Mouse (Mus musculus) splenic B cell, adult 2 months (primary cell): ENCODE data around the gene Mtor.
A peak's percentile ranks its signal among the peaks of the same experiment; 100 is the strongest.

Experiments used
- DNase-seq: peaks from one replicate; pipeline ENCODE4 v3.0.0-alpha.2; 2011; ENCODE audit warnings: low read depth, low spot score
- H3K27me3 ChIP-seq: 2 replicates; pipeline ENCODE4 v1.6.1; 2012; ENCODE audit warnings: mild to moderate bottlenecking, low read length, moderate library complexity, mixed read lengths; ENCODE audit not compliant: control insufficient read depth, poor library complexity, insufficient read depth, severe bottlenecking
- H3K36me3 ChIP-seq: 2 replicates; pipeline ENCODE4 v1.6.1; 2012; ENCODE audit warnings: mild to moderate bottlenecking, low read length, moderate library complexity, mixed read lengths; ENCODE audit not compliant: control insufficient read depth, poor library complexity, insufficient read depth, severe bottlenecking

The Mtor gene

GRCm38 (mm10) chr4:148463208-148463960 is 15.0 kb downstream of the Mtor start:
- Histone ChIP-seq H3K36me3 (peaks cover 7% of the 10 kb centered on the region), H3K27me3 (no peaks in the 10 kb centered on the region)
- DNase-seq, result peak; percentile 38

GRCm38 (mm10) chr4:148464301-148464700 is 15.9 kb downstream of the Mtor start:
- no peak for DNase-seq
- Histone ChIP-seq H3K27me3 (no peaks in the 10 kb centered on the region), H3K36me3 (peaks cover 11% of the 10 kb centered on the region)

GRCm38 (mm10) chr4:148464869-148465268 is 16.5 kb downstream of the Mtor start:
- H3K36me3 ChIP-seq, result peaks cover 10% of the 10 kb centered on the region
- no peaks in the 10 kb centered on the region for H3K27me3 ChIP-seq
- DNase-seq, result no peak

GRCm38 (mm10) chr4:148466511-148467079 is 18.2 kb downstream of the Mtor start:
- peaks cover 14% of the 10 kb centered on the region for H3K36me3 ChIP-seq
- no peak for DNase-seq

GRCm38 (mm10) chr4:148468396-148468795 is 20.0 kb downstream of the Mtor start:
- no peaks in the 10 kb centered on the region for H3K27me3 ChIP-seq
- H3K36me3 ChIP-seq, result peaks cover 14% of the 10 kb centered on the region
- DNase-seq, result no peak

More at GRCm38 (mm10) chr4:148466511-148467079, 18.2 kb downstream of the Mtor start:
- H3K27me3 ChIP-seq, result no peaks in the 10 kb centered on the region

- no peaks in the 10 kb centered on the region for H3K27me3 ChIP-seq
- DNase-seq, result no peak
Observed at GRCm38 (mm10) chr4:148469487-148470252, 21.3 kb downstream of the Mtor start.

GRCm38 (mm10) chr4:148471363-148471806 is 23.0 kb downstream of the Mtor start:
- Histone ChIP-seq H3K36me3 (peaks cover 9% of the 10 kb centered on the region), H3K27me3 (no peaks in the 10 kb centered on the region)
- no peak for DNase-seq

More at GRCm38 (mm10) chr4:148469487-148470252, 21.3 kb downstream of the Mtor start:
- peaks cover 9% of the 10 kb centered on the region for H3K36me3 ChIP-seq

GRCm38 (mm10) chr4:148472436-148473174 is 24.2 kb downstream of the Mtor start:
- no peak for DNase-seq
- Histone ChIP-seq H3K27me3 (no peaks in the 10 kb centered on the region), H3K36me3 (peaks cover 9% of the 10 kb centered on the region)

GRCm38 (mm10) chr4:148473496-148473895 is 25.1 kb downstream of the Mtor start:
- Histone ChIP-seq H3K27me3 (no peaks in the 10 kb centered on the region), H3K36me3 (peaks cover 9% of the 10 kb centered on the region)
- DNase-seq, result no peak

- DNase-seq, result no peak
- Histone ChIP-seq H3K36me3 (peaks cover 9% of the 10 kb centered on the region), H3K27me3 (no peaks in the 10 kb centered on the region)
Observed at GRCm38 (mm10) chr4:148480245-148480644, 31.8 kb downstream of the Mtor start.

- Histone ChIP-seq H3K27me3 (no peaks in the 10 kb centered on the region), H3K36me3 (peaks cover 12% of the 10 kb centered on the region)
- no peak for DNase-seq
Observed at GRCm38 (mm10) chr4:148481557-148482168, 33.3 kb downstream of the Mtor start.

- Histone ChIP-seq H3K27me3 (no peaks in the 10 kb centered on the region), H3K36me3 (peaks cover 17% of the 10 kb centered on the region)
- no peak for DNase-seq
Observed at GRCm38 (mm10) chr4:148484511-148484910, 36.1 kb downstream of the Mtor start.

GRCm38 (mm10) chr4:148487841-148488240 is 39.4 kb downstream of the Mtor start:
- DNase-seq, result no peak
- Histone ChIP-seq H3K36me3 (peaks cover 22% of the 10 kb centered on the region), H3K27me3 (no peaks in the 10 kb centered on the region)

GRCm38 (mm10) chr4:148490502-148490901 is 42.1 kb downstream of the Mtor start:
- DNase-seq, result no peak
- Histone ChIP-seq H3K36me3 (peaks cover 12% of the 10 kb centered on the region), H3K27me3 (no peaks in the 10 kb centered on the region)
